Mouse (Mus musculus) hindbrain, embryonic 11.5 days (tissue): ENCODE data around the gene Gm5431. TPM values are rescaled to one million over a fixed set of nuclear protein-coding genes. Genes with fewer than 3 reads are reported as not detected.
"Not testable (repeated sequence)": the region's sequence is repeated elsewhere in the genome, so short reads cannot be mapped to it uniquely, and the experiment has no call there.

Source experiments
- ATAC-seq: fragments of 200-750 bp; cut with Nextera tagmentation; 2 replicates; pipeline ENCODE4 v1.8.0; 2017; ENCODE audit warnings: mild to moderate bottlenecking, moderate TSS enrichment, moderate library complexity; ENCODE audit not compliant: low FRiP score
- DNase-seq: peaks from one replicate; pipeline ENCODE4 v3.0.0-alpha.2; 2015; ENCODE audit warnings: low spot score
- H3K27ac ChIP-seq: fragments of 300-500 bp; sonication (generic); 2 replicates; pipeline ENCODE4 v1.5.1; 2014; ENCODE audit warnings: mild to moderate bottlenecking, low read depth, low read length
- H3K27me3 ChIP-seq: fragments of 300-500 bp; sonication (generic); 2 replicates; pipeline ENCODE4 v1.6.1; 2014; ENCODE audit warnings: mild to moderate bottlenecking, low read length, moderate library complexity, mixed read lengths; ENCODE audit not compliant: control insufficient read depth, insufficient read depth
- H3K36me3 ChIP-seq: fragments of 300-500 bp; sonication (generic); 2 replicates; pipeline ENCODE4 v1.6.1; 2014; ENCODE audit warnings: mild to moderate bottlenecking, low read length, moderate library complexity, mixed read lengths; ENCODE audit not compliant: control insufficient read depth, insufficient read depth
- H3K4me1 ChIP-seq: fragments of 300-500 bp; sonication (generic); replicated peaks from 2 replicates; pipeline ENCODE4 v1.6.1; 2014; ENCODE audit warnings: low read length, mixed read lengths; ENCODE audit not compliant: control insufficient read depth, insufficient read depth
- H3K4me2 ChIP-seq: fragments of 300-500 bp; sonication (generic); replicated peaks from 2 replicates; pipeline ENCODE4 v1.6.1; 2014; ENCODE audit warnings: mild to moderate bottlenecking, low read depth, low read length
- H3K4me3 ChIP-seq: fragments of 300-500 bp; sonication (generic); 2 replicates; pipeline ENCODE4 v1.5.1; 2014; ENCODE audit warnings: low read depth, low read length
- H3K9ac ChIP-seq: fragments of 300-500 bp; sonication (generic); 2 replicates; pipeline ENCODE4 v1.6.1; 2014; ENCODE audit warnings: low read depth, low read length
- H3K9me3 ChIP-seq: fragments of 300-500 bp; sonication (generic); 2 replicates; pipeline ENCODE4 v1.6.1; 2016; ENCODE audit warnings: low read length; ENCODE audit not compliant: control insufficient read depth
- WGBS: fragments of 180-500 bp; shearing (Covaris S2); extraction: QIAGEN DNeasy Blood & Tissue Kit; methylation state at CpG from one replicate; pipeline ENCODE4 v1.1.7; 2014; 5-methylcytosine and 5-hydroxymethylcytosine counted together
- polyA plus RNA-seq: library from polyadenylated mRNA; unstranded; fragments of >200 nt; fragmentation: Nextera tagmentation; extraction: Ambion mirVana; gene quantifications from 2 replicates; pipeline ENCODE4 v1.2.1, GENCODE M21; 2014

The Gm5431 gene
- 0.14 and 0.26 TPM in 2 replicates for polyA plus RNA-seq

- H3K27ac ChIP-seq, result no peak within 1 kb of the TSS
- 91% methylated on average over 2 of the region's 2 CpGs for WGBS
- no peak for ATAC-seq
- DNase-seq, result no peak
- H3K27me3 ChIP-seq, result no peaks in the 10 kb centered on the region
- no peaks in the 10 kb centered on the region for H3K36me3 ChIP-seq
- H3K4me1 ChIP-seq, result no peaks in the 10 kb centered on the region
- no peaks in the 10 kb centered on the region for H3K9me3 ChIP-seq
- H3K4me2 ChIP-seq, result no peak within 1 kb of the TSS
- H3K9ac ChIP-seq, result no peak within 1 kb of the TSS
- H3K4me3 ChIP-seq, result no peak within 1 kb of the TSS
Observed at GRCm38 (mm10) chr11:48902021-48902420, at the start of gene Gm5431. Gene Gm5431, minus strand, starts transcription at chr11:48902214.

GRCm38 (mm10) chr11:48946090-48946489 lies 44.1 kb upstream of the Gm5431 start, which contains the start of gene Psme2b:
Gene Psme2b, minus strand, starts transcription at chr11:48946190.
- H3K27me3 ChIP-seq, H3K4me1 ChIP-seq, H3K4me2 ChIP-seq, ATAC-seq, DNase-seq, H3K36me3 ChIP-seq, H3K4me3 ChIP-seq, H3K9me3 ChIP-seq, H3K27ac ChIP-seq, H3K9ac ChIP-seq: not testable (repeated sequence)
- 92% methylated on average over 6 of the region's 6 CpGs for WGBS

- H3K36me3 ChIP-seq, H3K4me1 ChIP-seq, H3K4me2 ChIP-seq, H3K27me3 ChIP-seq, H3K4me3 ChIP-seq, H3K27ac ChIP-seq, H3K9me3 ChIP-seq, DNase-seq, ATAC-seq, H3K9ac ChIP-seq: not testable (repeated sequence)
Observed at GRCm38 (mm10) chr11:48939286-48939685, 37.3 kb upstream of the Gm5431 start.

GRCm38 (mm10) chr11:48935291-48935690 lies 33.3 kb upstream of the Gm5431 start:
- not testable (repeated sequence) for H3K27me3 ChIP-seq, ATAC-seq, H3K4me2 ChIP-seq, H3K36me3 ChIP-seq, H3K4me1 ChIP-seq, H3K27ac ChIP-seq, H3K9ac ChIP-seq, H3K9me3 ChIP-seq, H3K4me3 ChIP-seq, DNase-seq
- WGBS, result no CpG with 5 or more reads among the region's 3 CpGs

GRCm38 (mm10) chr11:48933923-48934322 lies 31.9 kb upstream of the Gm5431 start:
- ATAC-seq, DNase-seq: not testable (repeated sequence)

GRCm38 (mm10) chr11:48933422-48933821 lies 31.4 kb upstream of the Gm5431 start:
- ATAC-seq, H3K4me1 ChIP-seq, H3K9ac ChIP-seq, DNase-seq, H3K27ac ChIP-seq, H3K4me2 ChIP-seq, H3K9me3 ChIP-seq, H3K4me3 ChIP-seq, H3K27me3 ChIP-seq, H3K36me3 ChIP-seq: not testable (repeated sequence)
- 94% methylated on average over 1 of the region's 1 CpGs for WGBS

More at GRCm38 (mm10) chr11:48933923-48934322, 31.9 kb upstream of the Gm5431 start:
- H3K9me3 ChIP-seq, H3K4me2 ChIP-seq, H3K36me3 ChIP-seq, H3K9ac ChIP-seq, H3K4me3 ChIP-seq, H3K27me3 ChIP-seq, H3K27ac ChIP-seq, H3K4me1 ChIP-seq: not testable (repeated sequence)
- 100% methylated on average over 1 of the region's 1 CpGs for WGBS

- WGBS, result 96% methylated on average over 1 of the region's 1 CpGs
- DNase-seq, H3K27ac ChIP-seq, H3K9me3 ChIP-seq, H3K4me1 ChIP-seq, H3K9ac ChIP-seq, H3K4me3 ChIP-seq, H3K27me3 ChIP-seq, H3K36me3 ChIP-seq, ATAC-seq, H3K4me2 ChIP-seq: not testable (repeated sequence)
Observed at GRCm38 (mm10) chr11:48928068-48928467, 26.1 kb upstream of the Gm5431 start.

- H3K4me1 ChIP-seq, H3K4me3 ChIP-seq, H3K9ac ChIP-seq, H3K9me3 ChIP-seq, H3K27ac ChIP-seq, H3K36me3 ChIP-seq, ATAC-seq, H3K4me2 ChIP-seq, H3K27me3 ChIP-seq, DNase-seq: not testable (repeated sequence)
Observed at GRCm38 (mm10) chr11:48926437-48926836, 24.4 kb upstream of the Gm5431 start.

GRCm38 (mm10) chr11:48923818-48924217 lies 21.8 kb upstream of the Gm5431 start:
- not testable (repeated sequence) for H3K27me3 ChIP-seq, H3K4me1 ChIP-seq, DNase-seq, ATAC-seq, H3K9me3 ChIP-seq, H3K4me3 ChIP-seq, H3K9ac ChIP-seq, H3K36me3 ChIP-seq, H3K4me2 ChIP-seq, H3K27ac ChIP-seq
- WGBS, result 75% methylated on average over 5 of the region's 5 CpGs
